Comparison of ENCODE assay signal across 25 mouse cellular contexts in the genomic region with DNA sequence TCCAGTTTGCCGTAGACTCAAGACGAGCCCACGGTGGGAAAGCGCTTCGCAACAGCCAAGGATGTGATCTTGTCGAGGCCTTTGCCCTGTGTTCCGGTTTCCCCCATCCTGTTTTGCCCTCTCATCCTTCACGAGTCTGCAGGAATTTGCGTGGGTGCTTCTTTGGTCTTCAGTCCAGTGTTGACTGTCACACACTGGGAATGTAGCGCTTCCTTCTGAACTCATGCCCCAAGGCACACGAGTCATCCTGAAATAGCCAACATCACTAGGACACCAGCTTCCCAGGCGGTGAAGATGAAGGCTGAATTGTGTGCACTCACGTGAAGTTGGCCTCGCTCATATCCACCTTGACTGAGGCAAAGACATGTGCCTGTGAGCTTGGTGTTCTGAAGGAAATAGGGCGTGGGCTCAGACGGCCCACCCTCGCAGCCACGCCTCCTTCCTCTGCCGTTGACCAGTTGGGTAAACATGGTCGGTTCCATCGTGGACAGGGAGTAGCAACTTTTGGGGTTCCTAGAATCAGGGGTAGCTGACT. TPM values are rescaled to one million over a fixed set of nuclear protein-coding genes. Genes with fewer than 3 reads are reported as not detected.
DNase-seq lines count a peak whose midpoint lies in the region; ATAC-seq and TF ChIP-seq lines count a peak whose summit lies in the region.
"Had no signal": no experiment of that assay in that cellular context is flagged by ENCODE, and none has a peak within 500 bp of the region (broad histone marks: within the 10 kb centered on the region; RNA-seq: fewer than 3 reads in every experiment).

No protein-coding gene starts in this region.

- TF ChIP-seq EP300 in CH12.LX (IDR thresholded peaks at IDR 0.05; ENCODE audit: low read length) = no peak

- TF ChIP-seq POLR2A in CH12.LX (IDR thresholded peaks at IDR 0.05; ENCODE audit: low read depth, low read length) = no peak

- ATAC-seq in intestine, postnatal 0 days = no peak
- ATAC-seq: CD4-positive, CD25-positive, alpha-beta regulatory T cell, adult 4 months; forebrain, embryonic 14.5 days; hindbrain, postnatal 0 days had no signal

- H3K27me3 ChIP-seq in CH12.LX (replicated peaks) = peaks cover 19% of the 10 kb centered on the region
- no peaks in the 10 kb centered on the region for H3K27me3 ChIP-seq in intestine, postnatal 0 days (replicated peaks; ENCODE audit: control insufficient read depth, insufficient read depth, low read length)
- H3K27me3 ChIP-seq: embryonic facial prominence, embryonic 15.5 days; hindbrain, embryonic 12.5 days had no signal

- H3K9me3 ChIP-seq in CH12.LX (replicated peaks; ENCODE audit: low read length) = no peaks in the 10 kb centered on the region
- H3K9me3 ChIP-seq in intestine, postnatal 0 days (ENCODE audit: control insufficient read depth) = no peaks in the 10 kb centered on the region
- H3K9me3 ChIP-seq: embryonic facial prominence, embryonic 15.5 days; forebrain, embryonic 10.5 days; heart, embryonic 10.5 days; hindbrain, embryonic 12.5 days had no signal

- no peaks in the 10 kb centered on the region for H3K79me2 ChIP-seq in CH12.LX (replicated peaks; ENCODE audit: control insufficient read depth, extremely low read depth, insufficient read depth, poor library complexity, severe bottlenecking)

- H3K4me1 ChIP-seq in CH12.LX (ENCODE audit: control insufficient read depth in 1 of 2, insufficient read depth in 2 of 2) = peaks cover 4% of the 10 kb centered on the region in 2 experiments; a peak in 3 of 4 replicates
- H3K4me1 ChIP-seq in intestine, postnatal 0 days (replicated peaks; ENCODE audit: control insufficient read depth, insufficient read depth, low read length) = no peaks in the 10 kb centered on the region
- H3K4me1 ChIP-seq: embryonic facial prominence, embryonic 15.5 days; forebrain, embryonic 10.5 days had no signal

- H3K4me3 ChIP-seq in CH12.LX (replicated peaks in 1 of 3; ENCODE audit: low read depth in 2 of 3, low read length in 2 of 3, poor library complexity in 1 of 3) = no peak overlapping the region
- no peak overlapping the region for H3K4me3 ChIP-seq in intestine, postnatal 0 days (ENCODE audit: low read depth, low read length)
- H3K4me3 ChIP-seq: embryonic facial prominence, embryonic 15.5 days; erythroblast, embryonic 14.5 days; forebrain, embryonic 10.5 days; heart, embryonic 10.5 days; hindbrain, embryonic 12.5 days had no signal

- no peak for TF ChIP-seq CTCF in CH12.LX (conservative IDR thresholded peaks at IDR 0.05 in 1 of 2, IDR thresholded peaks at IDR 0.05 in 1 of 2; ENCODE audit: low read depth in 2 of 2, low read length in 2 of 2)
- no peak for TF ChIP-seq CTCF in intestine, postnatal 0 days (IDR thresholded peaks at IDR 0.05; ENCODE audit: low read depth)

- in situ Hi-C loops in CH12.LX (cut with MboI; ENCODE audit: low pct_ligation_motif_present, low pct_unique_long_range_greater_than_20kb, low sequenced_read_pairs) = no loop called here

- dilution Hi-C loops in CH12.LX (cut with MboI; ENCODE audit: extremely low pct_ligation_motif_present, extremely low pct_unique_long_range_greater_than_20kb, low sequenced_read_pairs) = no loop called here

- TF ChIP-seq RAD21 in CH12.LX (IDR thresholded peaks at IDR 0.05; ENCODE audit: low read depth, low read length) = no peak

- no peak overlapping the region for H3K27ac ChIP-seq in CH12.LX (ENCODE audit: insufficient read depth, low read depth)
- H3K27ac ChIP-seq in intestine, postnatal 0 days (ENCODE audit: low read depth, low read length) = no peak overlapping the region
- H3K27ac ChIP-seq: embryonic facial prominence, embryonic 15.5 days; forebrain, embryonic 10.5 days; heart, embryonic 10.5 days; hindbrain, embryonic 12.5 days; hindbrain, postnatal 0 days had no signal

- H3K36me3 ChIP-seq in CH12.LX (replicated peaks in 1 of 2; ENCODE audit: control insufficient read depth in 1 of 2, insufficient read depth in 1 of 2, low read length in 1 of 2) = no peaks in the 10 kb centered on the region
- H3K36me3 ChIP-seq in intestine, postnatal 0 days (ENCODE audit: control insufficient read depth, insufficient read depth) = no peaks in the 10 kb centered on the region
- H3K36me3 ChIP-seq: embryonic facial prominence, embryonic 15.5 days; forebrain, embryonic 10.5 days; heart, embryonic 10.5 days; hindbrain, embryonic 12.5 days had no signal

- peak overlapping the region; percentile 18; the same call in 1 of the 2 replicates for H3K4me2 ChIP-seq in CH12.LX (ENCODE audit: insufficient read depth, low read depth, poor library complexity, severe bottlenecking)
- H3K4me2 ChIP-seq in intestine, postnatal 0 days (replicated peaks; ENCODE audit: low read depth) = no peak overlapping the region
- H3K4me2 ChIP-seq: embryonic facial prominence, embryonic 15.5 days; hindbrain, embryonic 12.5 days had no signal

- no peak overlapping the region for H3K9ac ChIP-seq in CH12.LX (ENCODE audit: insufficient read depth, low read depth)
- H3K9ac ChIP-seq in intestine, postnatal 0 days (ENCODE audit: low read depth, low read length) = no peak overlapping the region
- H3K9ac ChIP-seq: embryonic facial prominence, embryonic 15.5 days; hindbrain, embryonic 12.5 days had no signal

- WGBS in intestine, postnatal 0 days = 61% methylated on average over 21 of the region's 21 CpGs

- peak; percentile 7 for DNase-seq in kidney, adult 18-20 months
- no peak for DNase-seq in kidney, adult 8-10 months
- DNase-seq in 3134 (ENCODE audit: extremely low read depth, insufficient read length, low spot score) = peak; percentile 15
- no peak for DNase-seq in CH12.LX (ENCODE audit: extremely low read depth)
- peak; percentile 26 for DNase-seq in NIH3T3 (ENCODE audit: low read depth)
- DNase-seq in thymus, postnatal 0 days (ENCODE audit: low spot score) = no peak
- DNase-seq in adrenal gland, adult 18-20 months (ENCODE audit: low spot score in 2 of 2) = no peak
- DNase-seq: adrenal gland, adult 8-10 months; adrenal gland, postnatal 36 days; B cell, adult 2 months; cerebellum, adult 2 months; cerebellum, postnatal 10 days; embryo, embryonic 11 days; heart, adult 18-20 months; heart, postnatal 10 days; heart, postnatal 4 days had no signal

TF ChIP-seq in CH12.LX, 34 proteins besides CTCF, POLR2A, EP300 and RAD21:
- no peak for TF ChIP-seq USF2 (conservative IDR thresholded peaks at IDR 0.05; ENCODE audit: low read depth, low read length)
- TF ChIP-seq MAX (IDR thresholded peaks at IDR 0.05; ENCODE audit: low read length) = peak; percentile 72
- TF ChIP-seq KAT2A (IDR thresholded peaks at IDR 0.05; ENCODE audit: insufficient replicate concordance, low read length) = no peak
- TF ChIP-seq MXI1 (IDR thresholded peaks at IDR 0.05; ENCODE audit: low read depth, low read length) = 0 out of 2 replicates have a peak, but pooled peaks have one; percentile 60
- TF ChIP-seq ZC3H11A (IDR thresholded peaks at IDR 0.05; ENCODE audit: low read depth, low read length) = no peak
- TF ChIP-seq TBP (conservative IDR thresholded peaks at IDR 0.05; ENCODE audit: low read depth, low read length) = no peak
- TF ChIP-seq GABPA (IDR thresholded peaks at IDR 0.05; ENCODE audit: insufficient replicate concordance, low read depth, low read length) = no peak
- TF ChIP-seq BHLHE40 (IDR thresholded peaks at IDR 0.05; ENCODE audit: low read depth, low read length) = peak; percentile 62
- no peak for TF ChIP-seq E2F4 (IDR thresholded peaks at IDR 0.05; ENCODE audit: insufficient replicate concordance, low read depth, low read length)
- TF ChIP-seq ETS1 (conservative IDR thresholded peaks at IDR 0.05; ENCODE audit: low read depth, low read length) = no peak
- TF ChIP-seq ELF1 (IDR thresholded peaks at IDR 0.05; ENCODE audit: low read depth, low read length) = no peak
- no peak for TF ChIP-seq MAZ (IDR thresholded peaks at IDR 0.05; ENCODE audit: low read depth, low read length)

RNA-seq across cellular contexts. Expression of a gene that starts 12.7 kb away (rescaled TPM):
- total RNA-seq in CH12.LX (2012; rRNA removed) (33.4 and 40.1 TPM in 2 replicates), CH12.LX (2014; rRNA removed) (22.4 and 24.3 TPM in 2 replicates)
- polyA plus RNA-seq in CH12.LX (2012; ENCODE audit: insufficient read length, low read depth) = 57.7 and 61.7 TPM in 2 replicates
- polyA plus RNA-seq in thymus, postnatal 0 days (2015; fragmentation: Nextera tagmentation; extraction: Ambion mirVana) = 42.9 and 53.5 TPM in 2 replicates
- 10 to 100 TPM; 24.2 to 27.7 TPM for total RNA-seq in adrenal gland, adult 18-20 months (2021)
- 11.6 and 14.1 TPM in 2 replicates for polyA plus RNA-seq in intestine, postnatal 0 days (2015; fragmentation: Nextera tagmentation; extraction: Ambion mirVana)

RNA-seq across cellular contexts. Expression of a gene that starts 54.7 kb away (rescaled TPM):
- 0.81 and 1.1 TPM in 2 replicates for total RNA-seq in CH12.LX (2012; rRNA removed)
- 0.59 and 0.68 TPM in 2 replicates for total RNA-seq in CH12.LX (2014; rRNA removed)
- polyA plus RNA-seq in CH12.LX (2012; ENCODE audit: insufficient read length, low read depth) = 1.1 and 1.2 TPM in 2 replicates
- 3.0 and 3.1 TPM in 2 replicates for polyA plus RNA-seq in thymus, postnatal 0 days (2015; fragmentation: Nextera tagmentation; extraction: Ambion mirVana)
- 10 to 100 TPM; 11.6 to 14.3 TPM for total RNA-seq in adrenal gland, adult 18-20 months (2021)
- polyA plus RNA-seq in intestine, postnatal 0 days (2015; fragmentation: Nextera tagmentation; extraction: Ambion mirVana) = 6.3 and 7.8 TPM in 2 replicates
- polyA plus RNA-seq: CD4-positive, CD25-positive, alpha-beta regulatory T cell, adult 4 months had no signal

Comparison
In these comparisons a context has a peak if more than half of its experiments do, and no peak if none do; other contexts are left out.
1. DNase-seq: peak in kidney, adult 18-20 months (single experiment), 3134 (single experiment) and NIH3T3 (single experiment); none in kidney, adult 8-10 months (0 of 2), CH12.LX (single experiment), thymus, postnatal 0 days (single experiment) and adrenal gland, adult 18-20 months (0 of 2).